Mouse (Mus musculus): ENCODE data around the gene Fstl4.

Fstl4 gene

GRCm38 (mm10) chr11:52914431-52914830 lies 150.0 kb downstream of the Fstl4 start:
- no peak for DNase-seq (ENCODE audit: low spot score)

GRCm38 (mm10) chr11:52915648-52916047 lies 151.2 kb downstream of the Fstl4 start:
- DNase-seq (ENCODE audit: low spot score) = no peak

GRCm38 (mm10) chr11:52919231-52919960 lies 155.0 kb downstream of the Fstl4 start:
- DNase-seq (ENCODE audit: low spot score) = peak; percentile 88

GRCm38 (mm10) chr11:52924196-52924595 lies 159.8 kb downstream of the Fstl4 start:
- no peak for DNase-seq (ENCODE audit: low spot score)

- no peak for DNase-seq (ENCODE audit: low spot score)
Measured at GRCm38 (mm10) chr11:52928321-52928720, 163.9 kb downstream of the Fstl4 start.

GRCm38 (mm10) chr11:52939336-52940070 lies 175.1 kb downstream of the Fstl4 start:
- no peak for DNase-seq (ENCODE audit: low spot score)

GRCm38 (mm10) chr11:52942967-52943366 lies 178.5 kb downstream of the Fstl4 start:
- no peak for DNase-seq (ENCODE audit: low spot score)

GRCm38 (mm10) chr11:52954995-52955394 lies 190.6 kb downstream of the Fstl4 start:
- no peak for DNase-seq (ENCODE audit: low spot score)

GRCm38 (mm10) chr11:52968809-52969208 lies 204.4 kb downstream of the Fstl4 start:
- no peak for DNase-seq (ENCODE audit: low spot score)

- DNase-seq (ENCODE audit: low spot score) = no peak
Measured at GRCm38 (mm10) chr11:52970396-52970795, 206.0 kb downstream of the Fstl4 start.

GRCm38 (mm10) chr11:52986986-52987385 lies 222.6 kb downstream of the Fstl4 start:
- no peak for DNase-seq (ENCODE audit: low spot score)

- DNase-seq (ENCODE audit: low spot score) = no peak
Measured at GRCm38 (mm10) chr11:52994688-52995087, 230.3 kb downstream of the Fstl4 start.

GRCm38 (mm10) chr11:52996434-52997093 lies 232.1 kb downstream of the Fstl4 start:
- DNase-seq (ENCODE audit: low spot score) = peak; percentile 39

GRCm38 (mm10) chr11:52997421-52997820 lies 233.0 kb downstream of the Fstl4 start:
- peak; percentile 43 for DNase-seq (ENCODE audit: low spot score)

GRCm38 (mm10) chr11:53000226-53000625 lies 235.8 kb downstream of the Fstl4 start:
- DNase-seq (ENCODE audit: low spot score) = no peak

GRCm38 (mm10) chr11:53003361-53003760 lies 238.9 kb downstream of the Fstl4 start:
- no peak for DNase-seq (ENCODE audit: low spot score)

- DNase-seq (ENCODE audit: low spot score) = no peak
Measured at GRCm38 (mm10) chr11:53003811-53004210, 239.4 kb downstream of the Fstl4 start.

GRCm38 (mm10) chr11:53009597-53009996 lies 245.2 kb downstream of the Fstl4 start:
- no peak for DNase-seq (ENCODE audit: low spot score)

GRCm38 (mm10) chr11:53011996-53012505 lies 247.6 kb downstream of the Fstl4 start:
- no peak for DNase-seq (ENCODE audit: low spot score)

- no peak for DNase-seq (ENCODE audit: low spot score)
Measured at GRCm38 (mm10) chr11:53013906-53014305, 249.5 kb downstream of the Fstl4 start.

GRCm38 (mm10) chr11:53016358-53017021 lies 252.1 kb downstream of the Fstl4 start:
- no peak for DNase-seq (ENCODE audit: low spot score)

GRCm38 (mm10) chr11:53019509-53019908 lies 255.1 kb downstream of the Fstl4 start:
- no peak for DNase-seq (ENCODE audit: low spot score)

All from testis, postnatal 10 days (tissue).